Mouse (Mus musculus) spleen, postnatal 36 days (tissue): Measurements from ENCODE around the gene Fbxl2.
"Not testable (repeated sequence)": the region's sequence is repeated elsewhere in the genome, so short reads cannot be mapped to it uniquely, and the experiment has no call there.

Source experiments
- DNase-seq, 2 experiments: peaks; one replicate each; pipeline ENCODE4 v3.0.0; 2022; ENCODE audit warnings: low spot score in 2 of 2, mixed read lengths in 1 of 2

The Fbxl2 gene

GRCm38 (mm10) chr9:114046028-114046427, at the start of gene Fbxl2:
Gene Fbxl2, minus strand, starts transcription at chr9:114046191.
- no peak for DNase-seq

- DNase-seq = no peak
These were observed 48.9 kb upstream of the Fbxl2 start for GRCm38 (mm10) chr9:114094854-114095253.

- DNase-seq = not testable (repeated sequence)
These were observed 46.2 kb upstream of the Fbxl2 start for GRCm38 (mm10) chr9:114092188-114092587.

GRCm38 (mm10) chr9:114088885-114089284, 42.9 kb upstream of the Fbxl2 start:
- not testable (repeated sequence) for DNase-seq

- no peak for DNase-seq
These were observed 41.3 kb upstream of the Fbxl2 start for GRCm38 (mm10) chr9:114087106-114087815.

- no peak for DNase-seq
These were observed 40.4 kb upstream of the Fbxl2 start for GRCm38 (mm10) chr9:114086422-114086821.

GRCm38 (mm10) chr9:114073681-114074080, 27.7 kb upstream of the Fbxl2 start:
- DNase-seq = no peak

- DNase-seq = no peak
These were observed 23.4 kb upstream of the Fbxl2 start for GRCm38 (mm10) chr9:114069372-114069771.

- no peak for DNase-seq
These were observed 22.6 kb upstream of the Fbxl2 start for GRCm38 (mm10) chr9:114068494-114069053.

GRCm38 (mm10) chr9:114057090-114057796, 11.3 kb upstream of the Fbxl2 start, which contains the start of gene Susd5:
Gene Susd5, plus strand, starts transcription at chr9:114057140.
- DNase-seq = no peak

- DNase-seq = no peak
These were observed 6.9 kb upstream of the Fbxl2 start for GRCm38 (mm10) chr9:114052866-114053265.

- no peak for DNase-seq
These were observed 6.0 kb upstream of the Fbxl2 start for GRCm38 (mm10) chr9:114052031-114052430.

- DNase-seq = no peak
These were observed 4.8 kb upstream of the Fbxl2 start for GRCm38 (mm10) chr9:114050778-114051177.

GRCm38 (mm10) chr9:114050106-114050505, 4.1 kb upstream of the Fbxl2 start:
- no peak for DNase-seq

- DNase-seq = no peak
These were observed 685 bp upstream of the Fbxl2 start for GRCm38 (mm10) chr9:114046676-114047075.

GRCm38 (mm10) chr9:114044446-114044845, 1.5 kb downstream of the Fbxl2 start:
- DNase-seq = no peak

- no peak for DNase-seq
These were observed 3.5 kb downstream of the Fbxl2 start for GRCm38 (mm10) chr9:114042490-114042889.

GRCm38 (mm10) chr9:114040945-114041344, 5.0 kb downstream of the Fbxl2 start:
- no peak for DNase-seq

- DNase-seq = peak; percentile 46 to 63
These were observed 19.6 kb downstream of the Fbxl2 start for GRCm38 (mm10) chr9:114026261-114026934.

GRCm38 (mm10) chr9:114025846-114026245, 20.1 kb downstream of the Fbxl2 start:
- DNase-seq = no peak

GRCm38 (mm10) chr9:114025182-114025581, 20.8 kb downstream of the Fbxl2 start:
- DNase-seq = no peak

- no peak for DNase-seq
These were observed 23.9 kb downstream of the Fbxl2 start for GRCm38 (mm10) chr9:114022141-114022540.
